ENCODE assay signal across 17 mouse cellular contexts in genomic region chr9:42457501-42457900, GRCm38 (mm10). TPM values are rescaled to one million over a fixed set of nuclear protein-coding genes. Genes with fewer than 3 reads are reported as not detected.
DNase-seq lines count a peak whose midpoint lies in the region; ATAC-seq and TF ChIP-seq lines count a peak whose summit lies in the region.
"Had no signal": no experiment of that assay in that cellular context is flagged by ENCODE, and none has a peak within 500 bp of the region (broad histone marks: within the 10 kb centered on the region; RNA-seq: fewer than 3 reads in every experiment).

No protein-coding gene starts in this region.

- peak overlapping the region; percentile 57 for H3K27ac ChIP-seq in kidney, adult 2 months (ENCODE audit: insufficient read depth, low read depth, low read length)
- no peak overlapping the region for H3K27ac ChIP-seq in kidney, embryonic 14.5 days (ENCODE audit: low read depth, low read length)
- peak overlapping the region; percentile 54 for H3K27ac ChIP-seq in liver, embryonic 15.5 days (replicated peaks)
- H3K27ac ChIP-seq in stomach, embryonic 16.5 days (ENCODE audit: low read length) = no peak overlapping the region; the same call in 1 of the 2 replicates
- H3K27ac ChIP-seq: forebrain, embryonic 15.5 days; heart, embryonic 15.5 days; hindbrain, embryonic 12.5 days; lung, embryonic 15.5 days had no signal

- no peak for TF ChIP-seq CTCF in kidney, adult 2 months (conservative IDR thresholded peaks at IDR 0.05; ENCODE audit: insufficient read depth, insufficient read length, low read depth, low read length)

- no peak overlapping the region for H3K4me3 ChIP-seq in kidney, adult 2 months (ENCODE audit: insufficient read depth, low read depth, low read length)
- H3K4me3 ChIP-seq in kidney, embryonic 14.5 days (ENCODE audit: low read length) = no peak overlapping the region
- H3K4me3 ChIP-seq in liver, embryonic 15.5 days (replicated peaks) = no peak overlapping the region
- no peak overlapping the region for H3K4me3 ChIP-seq in stomach, embryonic 16.5 days (replicated peaks; ENCODE audit: low read length)
- H3K4me3 ChIP-seq: forebrain, embryonic 15.5 days; heart, embryonic 15.5 days; hindbrain, embryonic 12.5 days; lung, embryonic 15.5 days; myocyte had no signal

- DNase-seq in kidney, adult 2 months = peak; percentile 95
- peak; percentile 94 for DNase-seq in kidney, adult 9 months
- no peak for DNase-seq in embryo, embryonic 11 days
- DNase-seq in retina, embryonic 14.5 days (ENCODE audit: low spot score) = no peak
- DNase-seq: adrenal gland, adult 2 months; cerebellum, adult 9-11 months; right cerebral cortex, adult 18-20 months; thymus, adult 18-20 months had no signal

- H3K9me3 ChIP-seq in kidney, embryonic 14.5 days (ENCODE audit: control insufficient read depth, low read length) = no peaks in the 10 kb centered on the region
- no peaks in the 10 kb centered on the region for H3K9me3 ChIP-seq in liver, embryonic 15.5 days (replicated peaks)
- no peaks in the 10 kb centered on the region for H3K9me3 ChIP-seq in stomach, embryonic 16.5 days (replicated peaks; ENCODE audit: control insufficient read depth, low read length)
- H3K9me3 ChIP-seq: forebrain, embryonic 15.5 days; heart, embryonic 15.5 days; hindbrain, embryonic 12.5 days; lung, embryonic 15.5 days had no signal

- TF ChIP-seq POLR2A in kidney, adult 2 months (IDR thresholded peaks at IDR 0.05; ENCODE audit: low read depth, low read length) = no peak

- 51% methylated on average over 8 of the region's 8 CpGs for WGBS in kidney, adult 2 months
- 93% methylated on average over 8 of the region's 8 CpGs for WGBS in kidney, embryonic 14.5 days
- 74% methylated on average over 8 of the region's 8 CpGs for WGBS in liver, embryonic 15.5 days (ENCODE audit: insufficient replicate concordance)
- WGBS in stomach, embryonic 16.5 days = 69% methylated on average over 8 of the region's 8 CpGs

- no peak overlapping the region for H3K9ac ChIP-seq in kidney, embryonic 14.5 days (ENCODE audit: low read depth, low read length)
- H3K9ac ChIP-seq in liver, embryonic 15.5 days = no peak overlapping the region
- H3K9ac ChIP-seq in stomach, embryonic 16.5 days (ENCODE audit: low read length) = no peak overlapping the region
- H3K9ac ChIP-seq: forebrain, embryonic 15.5 days; heart, embryonic 15.5 days; hindbrain, embryonic 12.5 days; lung, embryonic 15.5 days had no signal

- H3K4me2 ChIP-seq in kidney, embryonic 14.5 days (replicated peaks; ENCODE audit: low read depth, low read length) = no peak overlapping the region
- peak overlapping the region; percentile 10; the same call in 1 of the 2 replicates for H3K4me2 ChIP-seq in liver, embryonic 15.5 days
- H3K4me2 ChIP-seq in stomach, embryonic 16.5 days (ENCODE audit: low read depth, low read length) = no peak overlapping the region
- H3K4me2 ChIP-seq: forebrain, embryonic 15.5 days; heart, embryonic 15.5 days; hindbrain, embryonic 12.5 days; lung, embryonic 15.5 days; midbrain, embryonic 11.5 days had no signal

- no peaks in the 10 kb centered on the region for H3K27me3 ChIP-seq in kidney, adult 2 months (replicated peaks; ENCODE audit: control insufficient read depth, insufficient read depth, low read length)
- no peaks in the 10 kb centered on the region for H3K27me3 ChIP-seq in kidney, embryonic 14.5 days (ENCODE audit: control insufficient read depth, insufficient read depth, low read length)
- H3K27me3 ChIP-seq in liver, embryonic 15.5 days = no peaks in the 10 kb centered on the region
- no peaks in the 10 kb centered on the region for H3K27me3 ChIP-seq in stomach, embryonic 16.5 days (ENCODE audit: control insufficient read depth, insufficient read depth, low read length)
- H3K27me3 ChIP-seq: forebrain, embryonic 15.5 days; hindbrain, embryonic 12.5 days; lung, embryonic 15.5 days had no signal

- H3K4me1 ChIP-seq in kidney, adult 2 months (ENCODE audit: control insufficient read depth, insufficient read depth, low read length) = peaks cover 37% of the 10 kb centered on the region
- peaks cover 13% of the 10 kb centered on the region; the same call in 1 of the 2 replicates for H3K4me1 ChIP-seq in kidney, embryonic 14.5 days (ENCODE audit: control insufficient read depth, insufficient read depth, low read length)
- H3K4me1 ChIP-seq in liver, embryonic 15.5 days (replicated peaks) = peaks cover 78% of the 10 kb centered on the region
- peaks cover 17% of the 10 kb centered on the region for H3K4me1 ChIP-seq in stomach, embryonic 16.5 days (ENCODE audit: control insufficient read depth, insufficient read depth, low read length)

- no peak for ATAC-seq in kidney, embryonic 14.5 days (ENCODE audit: low FRiP score, low TSS enrichment)
- ATAC-seq in liver, embryonic 15.5 days (ENCODE audit: insufficient read depth) = peak; percentile 17; the same call in 1 of the 2 replicates
- ATAC-seq in stomach, embryonic 16.5 days (ENCODE audit: insufficient read depth, low FRiP score) = peak; percentile 78
- ATAC-seq: forebrain, embryonic 15.5 days had no signal

- H3K36me3 ChIP-seq in kidney, adult 2 months (ENCODE audit: control insufficient read depth, insufficient read depth, low read length) = no peaks in the 10 kb centered on the region
- no peaks in the 10 kb centered on the region; the same call in 1 of the 2 replicates for H3K36me3 ChIP-seq in kidney, embryonic 14.5 days (ENCODE audit: control insufficient read depth, insufficient read depth, low read length)
- H3K36me3 ChIP-seq in liver, embryonic 15.5 days (replicated peaks) = peaks cover 23% of the 10 kb centered on the region
- no peaks in the 10 kb centered on the region for H3K36me3 ChIP-seq in stomach, embryonic 16.5 days (ENCODE audit: control insufficient read depth, insufficient read depth, low read length)
- H3K36me3 ChIP-seq: forebrain, embryonic 15.5 days; heart, embryonic 15.5 days; hindbrain, embryonic 12.5 days; lung, embryonic 15.5 days had no signal

RNA-seq across cellular contexts. Expression of gene Tbcel, which starts 50.1 kb away (rescaled TPM):
- 20.6 and 25.9 TPM in 2 replicates for polyA plus RNA-seq in kidney, adult 2 months (2012; rRNA removed)
- polyA plus RNA-seq in kidney, embryonic 14.5 days (2014; fragmentation: Nextera tagmentation; extraction: Ambion mirVana) = 6.6 and 7.3 TPM in 2 replicates
- polyA plus RNA-seq in liver, embryonic 15.5 days (2015; fragmentation: Nextera tagmentation; extraction: Ambion mirVana) = 11.0 and 11.9 TPM in 2 replicates
- polyA plus RNA-seq in stomach, embryonic 16.5 days (2015; fragmentation: Nextera tagmentation; extraction: Ambion mirVana) = 4.0 and 4.1 TPM in 2 replicates

RNA-seq across cellular contexts. Expression of gene Tecta, which starts 57.8 kb away (rescaled TPM):
- polyA plus RNA-seq in kidney, adult 2 months (2012; rRNA removed) = 0.01 and 0.08 TPM in 2 replicates
- polyA plus RNA-seq in kidney, embryonic 14.5 days (2014; fragmentation: Nextera tagmentation; extraction: Ambion mirVana) = 0.24 and 0.43 TPM in 2 replicates
- 0.02 and 0.05 TPM in 2 replicates for polyA plus RNA-seq in liver, embryonic 15.5 days (2015; fragmentation: Nextera tagmentation; extraction: Ambion mirVana)
- polyA plus RNA-seq in stomach, embryonic 16.5 days (2015; fragmentation: Nextera tagmentation; extraction: Ambion mirVana) = 0.65 and 0.88 TPM in 2 replicates
- polyA plus RNA-seq: lung, embryonic 15.5 days had no signal

Comparison
In these comparisons a context has a peak if more than half of its experiments do, and no peak if none do; other contexts are left out.
1. H3K27ac ChIP-seq: peak in kidney, adult 2 months (single experiment) and liver, embryonic 15.5 days (single experiment); none in kidney, embryonic 14.5 days (single experiment) and stomach, embryonic 16.5 days (single experiment).
2. DNase-seq: peak in kidney, adult 2 months (single experiment) and kidney, adult 9 months (single experiment); none in embryo, embryonic 11 days (single experiment) and retina, embryonic 14.5 days (single experiment).